Mouse (Mus musculus) R1 (cell line): ENCODE measurements around the gene Cactin.

Source experiments
- DNase-seq: peaks from one replicate; pipeline ENCODE4 v3.0.0-alpha.2; 2018; ENCODE audit warnings: low read depth, low spot score

Gene Cactin

GRCm38 (mm10) chr10:81318589-81319329 is 2.1 kb upstream of the Cactin start:
- no peak for DNase-seq

GRCm38 (mm10) chr10:81319330-81319699 is 1.6 kb upstream of the Cactin start:
- no peak for DNase-seq

- peak; percentile 100 for DNase-seq
Observed at GRCm38 (mm10) chr10:81319741-81320549, 958 bp upstream of the Cactin start.

GRCm38 (mm10) chr10:81321436-81321835 is 533 bp downstream of the Cactin start:
- no peak for DNase-seq

GRCm38 (mm10) chr10:81322444-81322843 is 1.5 kb downstream of the Cactin start:
- no peak for DNase-seq

GRCm38 (mm10) chr10:81323141-81323775 is 2.4 kb downstream of the Cactin start:
- no peak for DNase-seq

- no peak for DNase-seq
Observed at GRCm38 (mm10) chr10:81323791-81324530, 3.1 kb downstream of the Cactin start.

- DNase-seq: no peak
Observed at GRCm38 (mm10) chr10:81325176-81325575, 4.3 kb downstream of the Cactin start.

GRCm38 (mm10) chr10:81325781-81326180 is 4.9 kb downstream of the Cactin start:
- DNase-seq: no peak

GRCm38 (mm10) chr10:81326858-81327257 is 6.0 kb downstream of the Cactin start:
- peak; percentile 49 for DNase-seq

- no peak for DNase-seq
Observed at GRCm38 (mm10) chr10:81327959-81328358, 7.1 kb downstream of the Cactin start.

- DNase-seq: no peak
Observed at GRCm38 (mm10) chr10:81328386-81328785, 7.5 kb downstream of the Cactin start, which contains the start of gene Tbxa2r. Gene Tbxa2r (plus strand): TSS chr10:81328731.

- no peak for DNase-seq
Observed at GRCm38 (mm10) chr10:81329194-81329975, 8.5 kb downstream of the Cactin start.

GRCm38 (mm10) chr10:81330007-81330406 is 9.1 kb downstream of the Cactin start:
- DNase-seq: no peak

GRCm38 (mm10) chr10:81332277-81332676 is 11.4 kb downstream of the Cactin start:
- DNase-seq: no peak

GRCm38 (mm10) chr10:81334324-81334723 is 13.4 kb downstream of the Cactin start:
- DNase-seq: no peak

GRCm38 (mm10) chr10:81335393-81336340 is 14.8 kb downstream of the Cactin start:
- DNase-seq: peak; percentile 66

GRCm38 (mm10) chr10:81336558-81336957 is 15.7 kb downstream of the Cactin start:
- no peak for DNase-seq

GRCm38 (mm10) chr10:81340551-81341332 is 19.8 kb downstream of the Cactin start:
- DNase-seq: peak; percentile 96
